Mouse (Mus musculus) ZHBTc4 (cell line): ENCODE measurements around the gene Arhgef3.

Experiments used
- DNase-seq: peaks from one replicate; pipeline ENCODE4 v3.0.0-alpha.2; 2011; ENCODE audit warnings: low read depth, low spot score

Gene Arhgef3

DNA sequence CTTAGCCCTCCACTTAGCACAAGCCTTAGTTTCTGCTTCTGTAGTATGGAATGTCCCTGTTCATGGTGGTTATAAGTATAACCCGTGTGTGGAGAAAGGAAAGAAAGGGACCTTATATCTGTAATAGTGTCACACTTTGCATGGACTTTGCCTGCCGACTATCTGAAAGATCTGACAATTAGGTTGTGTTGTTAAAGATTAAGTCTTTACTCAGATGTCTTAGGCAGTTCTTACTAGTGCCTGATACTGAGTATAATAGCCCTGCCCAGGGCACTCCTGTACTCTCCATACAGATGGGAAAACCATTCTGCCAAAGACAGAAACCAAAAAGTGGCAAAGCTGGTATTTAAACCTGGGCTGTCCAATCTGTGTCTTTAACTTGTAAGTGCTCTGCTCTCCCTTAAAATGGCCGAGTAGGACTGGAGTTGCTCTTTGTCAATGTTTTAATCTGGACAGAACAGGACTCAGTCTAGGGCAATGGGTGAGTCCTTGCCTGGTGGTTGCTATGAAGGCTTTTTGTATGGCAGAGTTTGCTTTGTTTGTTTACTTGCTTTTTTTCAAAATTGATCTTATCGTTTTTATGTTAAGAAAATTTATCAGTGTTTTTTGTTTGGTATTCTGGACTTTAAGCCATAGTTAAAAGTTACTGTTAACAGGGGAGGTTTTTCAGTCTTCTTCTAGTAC is 196.0 kb downstream of the Arhgef3 start:
- no peak for DNase-seq

- DNase-seq = no peak
These were observed 197.7 kb downstream of the Arhgef3 start for GRCm38 (mm10) chr14:27312380-27312779.

DNA sequence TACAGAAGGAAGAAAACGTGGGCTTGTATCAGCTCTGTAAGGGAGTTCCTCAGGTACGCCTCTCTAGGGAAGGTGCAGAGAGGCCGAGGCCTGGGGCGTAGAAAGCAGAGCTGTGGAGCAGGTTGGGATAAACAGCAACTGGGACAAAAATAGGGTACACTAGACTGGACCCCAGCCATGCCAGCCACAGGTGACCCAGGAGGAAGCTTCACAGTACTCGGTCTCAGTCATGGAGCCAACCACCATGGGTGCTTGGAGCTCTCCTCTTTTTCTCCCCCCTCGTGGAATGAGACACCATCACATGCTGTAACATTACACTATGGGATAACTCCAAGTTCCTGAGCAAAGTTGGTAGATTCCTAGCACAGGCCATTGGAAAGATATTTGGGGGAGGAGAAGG is 201.0 kb downstream of the Arhgef3 start:
- no peak for DNase-seq

GRCm38 (mm10) chr14:27317146-27317545 is 202.4 kb downstream of the Arhgef3 start:
- DNase-seq = no peak

- DNase-seq = peak; percentile 61
These were observed 204.7 kb downstream of the Arhgef3 start for GRCm38 (mm10) chr14:27319386-27319785.

DNA sequence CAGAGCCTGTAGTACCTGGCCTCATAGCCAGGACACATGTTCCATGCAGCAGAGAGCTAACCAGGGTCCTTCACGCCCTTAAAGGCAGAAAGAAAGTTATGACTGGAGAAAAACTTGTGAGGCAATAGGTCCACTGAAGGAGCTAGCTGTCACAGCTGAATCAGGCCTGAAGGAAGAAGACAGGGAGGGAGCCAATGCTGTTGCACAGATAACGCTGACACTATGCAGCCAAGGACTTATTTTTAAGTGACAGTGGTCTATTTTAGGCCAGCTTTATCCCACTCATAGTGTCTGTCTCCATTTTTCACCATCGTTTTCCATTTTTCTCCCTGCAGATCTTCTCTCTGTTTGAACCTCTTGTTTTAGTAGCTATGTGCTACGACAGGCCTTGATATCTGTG is 207.3 kb downstream of the Arhgef3 start:
- no peak for DNase-seq

DNA sequence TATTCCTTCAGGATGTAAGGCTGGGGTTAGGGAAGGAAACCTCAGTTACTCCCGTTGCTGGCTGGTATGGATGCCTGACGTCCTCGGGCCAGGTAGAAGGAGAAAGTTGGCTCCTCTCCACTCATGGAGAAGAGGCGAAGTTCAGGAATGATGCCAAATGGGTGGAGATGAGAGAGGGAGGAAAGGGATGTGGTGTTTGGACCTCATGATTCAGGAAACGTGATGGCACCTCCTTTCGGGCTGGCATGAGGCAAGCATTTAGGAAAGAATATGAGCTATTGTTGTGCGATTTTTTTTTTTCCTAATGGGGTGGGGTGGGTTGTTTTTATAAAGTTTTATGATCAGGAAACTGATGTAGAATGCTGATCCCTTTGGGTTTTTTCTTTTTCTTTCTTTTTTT is 210.0 kb downstream of the Arhgef3 start:
- no peak for DNase-seq

GRCm38 (mm10) chr14:27325537-27325936 is 210.8 kb downstream of the Arhgef3 start:
- DNase-seq = no peak

DNA sequence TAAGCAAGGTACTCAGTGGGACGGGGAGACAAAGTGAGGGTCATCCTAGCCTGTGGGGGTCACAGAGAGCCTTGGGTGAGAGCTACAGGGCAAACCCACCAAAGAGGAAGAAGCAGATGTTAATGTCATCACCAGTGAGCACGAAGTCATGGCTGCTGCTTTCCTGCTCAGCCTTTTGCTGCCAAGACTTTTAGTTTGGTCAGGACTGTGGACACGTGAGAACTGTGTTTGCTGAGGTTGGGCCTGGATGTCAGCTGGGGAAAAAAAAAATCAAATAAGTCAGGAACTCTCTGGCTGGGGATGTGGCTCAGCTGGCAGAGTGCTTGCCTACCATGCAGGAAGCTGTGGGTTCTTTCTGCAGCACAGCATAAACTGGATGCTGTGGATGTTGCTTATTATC is 213.2 kb downstream of the Arhgef3 start:
- no peak for DNase-seq

GRCm38 (mm10) chr14:27328952-27329351 is 214.3 kb downstream of the Arhgef3 start:
- DNase-seq = no peak

DNA sequence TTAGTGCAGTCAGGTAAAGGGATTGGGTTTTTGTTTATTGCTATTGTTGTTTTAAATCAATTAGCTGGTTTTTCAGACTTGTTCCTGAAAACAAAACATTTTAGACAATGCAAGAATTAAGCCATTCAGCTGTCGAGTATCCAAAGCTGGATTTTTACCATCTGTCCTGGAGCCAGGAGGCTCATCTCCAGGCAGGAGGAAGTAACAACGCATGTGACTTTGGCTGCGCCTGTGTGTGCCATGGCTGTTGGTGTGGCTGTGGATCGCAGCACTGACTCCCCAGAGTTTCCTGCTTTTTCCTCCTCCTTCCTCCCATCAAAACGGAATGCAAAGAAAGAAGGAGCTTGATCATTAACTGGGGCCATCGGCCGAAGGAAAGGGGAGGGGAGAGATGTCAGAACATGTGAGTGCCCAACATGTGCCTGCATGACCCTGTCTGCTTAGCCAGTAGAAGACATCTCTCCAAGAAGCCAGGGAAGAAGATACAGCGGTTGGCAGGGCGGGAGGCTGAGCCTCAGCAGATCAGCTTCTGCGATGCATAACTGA is 216.9 kb downstream of the Arhgef3 start:
- no peak for DNase-seq

DNA sequence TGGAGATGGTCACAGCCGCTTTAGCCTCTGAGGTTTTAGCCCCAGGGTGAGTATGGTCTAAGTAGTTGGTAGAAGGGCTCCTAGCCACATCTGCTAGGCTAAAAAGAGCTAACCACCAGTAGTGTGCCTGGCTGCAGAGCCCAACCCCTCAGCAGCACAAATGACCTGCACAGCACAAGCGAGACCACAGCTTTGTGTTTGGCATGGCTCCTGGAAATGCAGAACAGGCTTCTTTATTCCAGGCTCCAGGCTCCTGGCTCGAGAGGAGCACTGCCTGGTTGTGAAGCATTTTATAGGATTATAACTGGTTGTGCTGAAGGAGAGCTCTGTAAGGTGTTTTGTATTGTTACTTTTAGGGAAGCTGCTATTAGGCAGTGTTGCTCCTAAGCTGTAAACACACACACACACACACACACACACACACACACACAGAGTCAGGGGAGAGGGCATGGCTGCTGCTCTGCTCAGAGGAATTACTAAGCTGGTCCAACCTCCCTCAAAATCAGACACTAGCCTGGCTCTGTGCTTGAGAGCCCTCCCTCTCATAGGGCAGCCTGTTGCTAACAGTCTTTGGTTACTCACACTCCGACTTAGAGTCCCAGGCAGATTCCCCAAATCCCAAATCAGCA is 217.8 kb downstream of the Arhgef3 start:
- no peak for DNase-seq

DNA sequence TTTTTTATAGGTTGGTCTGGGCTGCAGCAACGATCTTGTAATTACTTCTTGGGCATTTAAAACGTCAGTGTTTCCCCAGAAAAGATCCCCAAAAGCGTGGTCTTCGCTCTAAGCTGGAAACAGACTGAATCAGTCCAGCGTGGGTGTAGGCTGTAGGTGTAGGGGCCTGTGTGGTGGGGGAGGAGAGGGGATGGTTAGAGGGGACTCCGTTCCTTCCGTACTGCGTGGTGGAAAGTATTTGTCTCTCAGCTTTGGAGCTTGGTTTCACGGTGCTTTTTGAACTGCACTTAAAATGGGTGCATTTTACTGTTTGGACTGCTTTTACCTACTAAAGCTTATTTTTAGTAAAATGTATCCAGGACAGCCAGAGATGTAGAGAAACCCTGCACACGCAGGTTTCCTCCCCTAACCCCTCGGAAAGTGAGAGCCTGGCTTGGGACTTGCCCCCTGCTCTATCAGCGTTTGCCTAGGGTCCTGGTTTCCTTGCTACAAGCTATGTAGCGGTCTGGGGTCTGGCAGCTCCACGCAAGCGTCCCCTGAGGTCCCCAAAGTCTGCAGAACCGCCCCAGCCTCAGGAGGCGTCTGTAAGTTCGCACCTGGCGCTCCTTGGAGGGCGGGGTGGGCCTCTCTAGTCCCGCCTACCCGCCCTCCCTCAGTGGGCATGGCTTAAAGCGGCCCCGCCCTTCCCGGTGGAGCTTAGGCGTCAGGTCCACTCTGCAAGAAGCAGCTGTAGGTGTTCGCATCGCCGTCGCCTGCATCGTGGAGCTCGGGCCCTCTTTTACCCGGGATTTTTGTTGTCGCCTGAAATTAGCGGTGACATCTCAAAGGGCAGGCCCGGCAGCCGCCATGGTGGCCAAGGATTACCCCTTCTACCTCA is 220.9 kb downstream of the Arhgef3 start:
- peak; percentile 96 for DNase-seq

DNA sequence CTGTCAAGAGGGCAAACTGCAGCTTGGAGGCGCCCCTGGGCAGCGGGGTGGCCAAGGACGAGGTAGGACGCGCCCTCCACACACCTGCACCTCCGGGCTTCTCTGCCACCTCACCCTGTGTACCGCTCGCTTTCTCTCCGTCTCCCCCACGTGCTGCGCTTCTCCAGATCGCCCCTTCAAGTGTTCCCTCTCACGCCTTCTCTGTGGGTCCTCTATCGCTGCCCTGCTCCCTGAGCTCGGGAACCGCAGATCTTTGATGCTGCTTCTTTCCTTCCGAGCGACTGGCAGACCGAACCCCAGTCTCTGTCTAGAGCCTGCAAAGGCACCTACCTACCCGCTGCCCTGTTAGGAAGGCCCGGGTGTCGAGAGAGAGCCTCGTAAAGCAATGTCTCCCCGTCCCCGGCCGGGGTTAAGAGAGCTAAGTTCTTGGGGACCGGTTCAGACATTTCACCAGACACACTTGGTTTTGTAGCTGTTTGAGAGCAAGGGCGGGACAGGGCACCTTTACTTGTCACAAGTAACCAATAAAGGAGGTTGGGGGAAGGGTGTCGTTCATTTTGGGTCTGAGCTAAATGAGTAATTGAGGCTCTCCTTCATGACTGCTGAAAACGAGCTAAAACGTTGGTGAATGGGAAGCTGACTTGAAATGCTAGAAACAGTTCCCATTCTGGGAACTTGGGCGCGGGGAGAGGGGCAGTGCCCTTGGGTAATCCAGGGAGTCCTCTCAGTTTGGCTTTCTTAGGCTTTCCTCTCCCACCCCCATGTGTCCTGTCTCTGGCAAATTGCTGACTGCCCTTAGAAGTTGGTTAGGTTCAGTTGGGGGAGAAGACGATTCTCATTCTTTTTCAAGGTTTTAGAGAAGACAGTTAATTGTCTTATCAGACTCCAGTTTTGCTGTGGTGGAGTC is 221.8 kb downstream of the Arhgef3 start:
- DNase-seq = no peak

- DNase-seq = no peak
These were observed 222.5 kb downstream of the Arhgef3 start for GRCm38 (mm10) chr14:27337156-27337555.

GRCm38 (mm10) chr14:27338034-27338708 is 223.5 kb downstream of the Arhgef3 start:
- peak; percentile 67 for DNase-seq

GRCm38 (mm10) chr14:27340682-27341415 is 226.2 kb downstream of the Arhgef3 start:
- no peak for DNase-seq

DNA sequence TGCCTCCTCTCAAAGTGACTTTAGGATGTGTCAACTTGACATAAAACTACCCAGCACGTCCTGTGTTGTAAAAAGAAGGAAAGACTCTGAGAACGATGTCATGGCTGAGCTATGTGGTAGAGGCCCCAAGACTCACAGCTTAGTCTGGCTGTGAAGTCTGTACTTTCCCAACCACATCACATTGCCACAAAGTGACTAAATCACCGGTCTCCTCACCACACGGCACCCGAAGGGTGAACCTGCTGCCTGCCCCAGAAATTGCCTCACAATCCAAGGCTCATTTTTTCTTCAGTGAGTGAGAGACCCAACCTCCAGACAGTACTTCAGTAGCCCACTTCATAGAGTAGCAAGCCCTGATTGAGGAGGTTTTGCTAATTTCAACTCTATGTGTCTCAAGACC is 226.8 kb downstream of the Arhgef3 start:
- no peak for DNase-seq

DNA sequence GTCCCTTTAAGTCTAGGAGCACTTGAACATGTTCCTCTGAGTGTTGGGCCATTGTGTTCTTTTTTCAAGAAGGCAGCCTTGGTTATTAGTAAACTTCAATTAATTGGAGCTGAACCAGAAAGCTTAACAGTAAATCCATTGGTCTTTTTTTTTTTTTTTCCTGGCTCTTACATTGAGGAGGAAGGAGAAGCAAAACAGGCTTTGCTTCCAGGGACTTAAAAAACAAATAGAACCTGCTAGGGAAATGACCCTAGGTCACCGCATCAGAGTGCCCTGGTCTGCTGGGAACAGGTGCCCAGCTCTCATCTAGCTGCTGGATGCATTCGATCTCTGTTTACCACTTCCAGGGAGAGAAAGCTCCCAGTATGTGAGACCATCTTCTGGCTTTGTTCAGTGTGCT is 227.8 kb downstream of the Arhgef3 start:
- DNase-seq = no peak
